Mouse (Mus musculus) CD4-positive helper T cell, adult 2 months (primary cell): Measurements from ENCODE around the gene Nudcd3.

Experiments
- DNase-seq: peaks from one replicate; pipeline ENCODE4 v3.0.0-alpha.2; 2012; ENCODE audit warnings: low read depth, missing footprints, low spot score

The Nudcd3 gene

DNA sequence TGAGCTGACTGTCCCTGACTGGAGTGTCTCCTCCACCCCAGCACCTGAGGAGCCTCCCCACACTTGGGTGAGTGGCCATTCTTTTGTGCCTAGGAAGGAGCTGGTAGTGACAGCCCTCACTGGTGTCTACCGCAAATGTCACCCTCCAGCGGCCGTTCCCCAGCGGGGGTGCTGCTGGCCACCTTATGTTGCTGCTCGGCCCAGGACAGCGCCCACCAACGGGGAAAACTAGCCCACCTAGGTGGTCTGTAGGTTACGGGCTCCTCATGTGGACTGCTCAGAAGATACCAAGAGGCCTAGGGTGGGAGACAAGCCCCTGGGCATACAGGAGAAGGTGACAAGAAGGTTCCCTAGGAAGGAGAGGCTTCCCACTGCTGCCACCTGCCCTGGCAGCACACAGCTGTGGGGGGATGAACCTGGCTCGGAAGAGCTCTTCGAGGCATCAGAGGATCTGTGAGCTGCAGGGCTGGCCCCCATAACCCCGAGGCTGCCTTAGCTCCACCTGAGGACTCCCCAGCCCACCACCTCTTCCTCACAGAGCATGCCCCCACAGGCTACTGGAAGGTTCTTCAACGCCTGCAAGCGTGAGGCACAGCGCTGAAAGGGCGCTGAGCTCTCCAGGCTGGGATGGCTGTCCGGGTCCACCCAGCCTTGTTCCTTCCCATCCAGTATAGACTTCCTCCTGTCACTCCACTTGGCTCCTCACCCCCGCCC is 136.6 kb downstream of the Nudcd3 start:
- DNase-seq: no peak

DNA sequence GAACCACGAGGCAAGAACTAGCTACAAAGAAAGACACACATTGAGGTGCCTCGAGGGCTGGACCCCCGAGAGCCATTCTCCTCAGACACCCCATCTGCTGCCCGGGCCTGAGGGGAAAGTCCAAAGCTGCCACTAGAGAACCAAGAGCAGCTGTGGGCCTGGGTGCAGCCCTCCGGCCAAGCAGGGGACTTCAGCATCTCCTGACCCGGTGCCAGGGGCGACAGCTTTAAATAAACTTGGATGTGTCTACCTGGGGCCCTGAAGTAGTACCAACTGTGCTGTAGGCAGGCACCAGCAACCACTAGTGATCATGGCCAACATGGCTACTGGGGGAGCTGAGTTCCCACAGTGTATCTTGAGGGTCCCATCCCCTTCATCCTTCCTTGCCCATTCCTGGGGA is 137.2 kb downstream of the Nudcd3 start:
- no peak for DNase-seq

DNA sequence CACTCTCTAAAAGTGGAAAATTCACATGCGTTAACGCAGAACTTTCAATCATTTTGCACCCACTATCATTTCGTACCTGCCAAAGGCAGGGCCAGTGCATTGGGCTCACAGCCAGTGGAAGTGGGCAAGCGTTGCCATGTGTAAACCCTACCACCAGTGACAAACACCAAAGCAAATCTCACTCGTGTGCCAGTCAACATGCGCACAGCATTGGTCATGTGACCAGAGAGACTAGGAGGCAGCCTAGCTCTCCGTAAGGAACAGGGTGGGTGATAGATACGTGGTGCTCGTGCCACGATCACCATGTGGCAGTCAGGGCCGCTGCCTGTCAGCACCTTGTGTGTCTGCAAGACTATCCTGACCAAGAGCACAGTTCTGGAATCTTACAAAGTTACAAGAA is 137.9 kb downstream of the Nudcd3 start:
- DNase-seq: no peak

DNA sequence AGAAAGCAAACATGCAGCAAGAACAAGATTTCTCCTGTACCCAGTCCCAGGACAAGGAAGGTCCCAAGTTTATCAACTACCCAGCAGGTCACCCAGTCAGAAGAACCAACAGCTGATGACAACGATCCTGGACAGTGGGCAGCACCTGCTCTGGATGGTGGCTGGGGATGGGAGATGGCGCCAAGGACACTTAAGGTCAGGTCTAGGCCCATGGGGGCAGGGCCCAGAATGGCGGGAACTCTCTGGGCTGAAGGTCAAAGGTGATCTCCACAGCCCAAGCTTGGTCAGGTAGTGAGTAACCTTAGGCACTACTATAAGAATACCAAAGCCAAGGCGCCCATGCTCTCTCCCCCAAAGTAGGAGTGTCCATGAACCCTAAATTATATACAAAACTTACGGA is 138.3 kb downstream of the Nudcd3 start:
- no peak for DNase-seq

DNA sequence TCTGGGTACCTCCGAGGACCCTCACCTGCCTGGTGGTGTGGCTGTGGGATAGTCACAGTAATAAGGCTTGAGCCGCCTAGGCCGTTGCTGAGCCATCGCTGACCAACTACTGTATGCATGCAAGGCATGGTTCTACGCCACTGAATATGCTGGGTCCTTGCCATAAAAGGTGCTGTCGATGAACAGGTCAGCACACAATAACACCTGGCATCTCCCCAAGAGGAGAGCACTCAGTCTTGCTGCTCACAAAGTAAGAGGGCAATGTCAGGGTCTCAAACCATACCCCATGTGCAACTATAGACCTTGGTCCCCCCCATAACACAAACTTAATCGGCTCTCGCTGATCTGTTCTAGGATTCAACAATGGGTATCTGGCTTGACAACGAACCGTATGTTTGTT is 141.1 kb downstream of the Nudcd3 start:
- no peak for DNase-seq
